Mouse (Mus musculus): ENCODE measurements around the gene 4930562C15Rik. TPM values are rescaled to one million over a fixed set of nuclear protein-coding genes. Genes with fewer than 3 reads are reported as not detected.
A peak's percentile ranks its signal among the peaks of the same experiment; 100 is the strongest.

Gene 4930562C15Rik
- polyA plus RNA-seq, 1 experiment from 2014 or later: not detected

DNA sequence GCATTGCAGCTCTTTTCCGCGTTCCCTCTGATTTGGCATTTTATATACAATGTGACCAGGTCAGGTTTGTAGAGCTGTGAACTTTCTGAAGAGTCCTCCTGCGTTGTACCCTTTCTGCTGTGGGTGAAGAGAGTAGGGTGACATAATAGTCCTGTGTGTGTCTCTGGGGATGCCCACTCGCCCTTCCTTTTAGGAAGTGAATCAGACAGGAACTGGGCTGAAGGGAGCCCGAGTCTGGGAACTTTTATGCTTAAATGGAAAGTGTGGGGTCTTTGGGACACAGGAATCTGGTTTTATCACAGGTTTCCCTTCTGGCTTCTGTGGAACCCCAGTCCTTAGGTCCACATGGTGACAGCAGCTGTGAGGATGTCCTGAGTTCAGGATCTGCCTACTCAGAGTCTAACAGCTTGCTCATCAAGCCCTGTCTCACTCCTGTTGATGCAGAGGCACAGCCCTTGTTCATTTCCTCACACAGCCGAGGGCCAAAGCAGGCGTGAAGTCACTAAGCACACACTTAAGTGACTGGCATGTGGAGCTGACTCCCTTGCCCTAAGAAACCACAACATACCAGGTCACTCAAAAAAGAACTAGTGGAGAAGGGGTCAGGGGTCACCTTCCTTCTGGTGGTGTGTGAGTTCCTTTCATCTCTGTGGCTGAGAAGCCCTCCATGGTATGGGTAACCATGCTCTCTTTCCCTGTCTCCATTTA, 59.1 kb downstream of the 4930562C15Rik start:
- 70% methylated on average over 7 of the region's 7 CpGs for WGBS (ENCODE audit: insufficient replicate concordance)
- DNase-seq (no peak), ATAC-seq (ENCODE audit: low read depth) (no peak)
- Histone ChIP-seq H3K4me3 (replicated peaks) (no peak overlapping the region), H3K9ac (peak overlapping the region; percentile 14; the same call in 1 of the 2 replicates), H3K27ac (peak overlapping the region; percentile 29; the same call in 1 of the 2 replicates), H3K4me1 (replicated peaks) (peaks cover 65% of the 10 kb centered on the region), H3K9me3 (replicated peaks) (no peaks in the 10 kb centered on the region), H3K4me2 (no peak overlapping the region), H3K27me3 (no peaks in the 10 kb centered on the region), H3K36me3 (0 out of 2 replicates have a peak, but pooled peaks cover 2% of the 10 kb centered on the region)

DNA sequence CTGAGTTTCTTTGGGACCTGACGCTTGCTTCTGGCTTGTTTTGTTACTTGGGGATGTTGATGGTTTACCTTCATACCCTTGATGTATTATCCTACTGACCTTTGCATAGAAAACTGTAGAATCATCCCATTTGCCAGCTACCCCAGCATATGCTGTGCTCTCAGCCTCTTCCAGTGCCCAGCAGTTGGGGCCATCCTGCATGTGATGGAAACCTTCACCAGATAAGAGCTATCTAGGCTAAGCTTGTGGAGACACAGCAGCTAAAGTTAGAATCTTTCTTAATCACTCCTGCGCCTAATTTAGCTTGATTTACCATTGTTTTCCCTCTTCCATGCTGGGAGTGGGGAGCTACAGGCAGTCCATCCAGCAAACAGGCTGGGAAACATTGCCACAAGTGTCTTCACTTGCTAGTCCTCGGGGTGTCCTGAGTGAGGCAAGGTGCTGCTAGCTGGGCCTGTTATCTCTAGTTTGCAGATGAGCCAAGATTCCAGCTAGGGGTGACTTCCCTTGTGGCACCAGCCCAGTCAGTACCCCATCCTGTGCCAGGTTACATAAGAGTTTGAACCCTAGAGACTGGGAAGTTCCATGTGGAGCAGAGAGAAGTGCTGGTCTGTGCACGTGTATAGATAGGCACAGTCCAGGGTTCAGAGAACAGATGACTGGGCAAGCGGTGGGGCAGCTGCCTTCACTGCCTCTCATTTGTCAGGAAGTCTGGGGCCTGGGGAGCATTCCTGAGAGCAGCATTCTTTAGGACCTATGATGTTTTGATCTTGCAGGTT, 61.2 kb downstream of the 4930562C15Rik start:
- Histone ChIP-seq H3K4me2 (peak overlapping the region; percentile 47), H3K9me3 (replicated peaks) (no peaks in the 10 kb centered on the region), H3K4me3 (replicated peaks) (no peak overlapping the region), H3K27me3 (no peaks in the 10 kb centered on the region), H3K9ac (peak overlapping the region; percentile 44), H3K4me1 (replicated peaks) (peaks cover 50% of the 10 kb centered on the region), H3K27ac (peak overlapping the region; percentile 78), H3K36me3 (no peaks in the 10 kb centered on the region)
- WGBS (ENCODE audit: insufficient replicate concordance): 19% methylated on average over 5 of the region's 5 CpGs
- DNase-seq: peak; percentile 51
- peak; percentile 89 for ATAC-seq (ENCODE audit: low read depth)

- Histone ChIP-seq H3K4me2 (peak overlapping the region; percentile 47), H3K27ac (peak overlapping the region; percentile 78), H3K9me3 (replicated peaks) (no peaks in the 10 kb centered on the region), H3K27me3 (no peaks in the 10 kb centered on the region), H3K9ac (peak overlapping the region; percentile 44; the same call in 1 of the 2 replicates), H3K36me3 (no peaks in the 10 kb centered on the region), H3K4me1 (replicated peaks) (peaks cover 50% of the 10 kb centered on the region), H3K4me3 (replicated peaks) (no peak overlapping the region)
- 49% methylated on average over 7 of the region's 7 CpGs for WGBS (ENCODE audit: insufficient replicate concordance)
- peak; percentile 27; the same call in 1 of the 2 replicates for ATAC-seq (ENCODE audit: low read depth)
- peak; percentile 15 for DNase-seq
These were observed 62.0 kb downstream of the 4930562C15Rik start for GRCm38 (mm10) chr16:4897146-4897730.

DNA sequence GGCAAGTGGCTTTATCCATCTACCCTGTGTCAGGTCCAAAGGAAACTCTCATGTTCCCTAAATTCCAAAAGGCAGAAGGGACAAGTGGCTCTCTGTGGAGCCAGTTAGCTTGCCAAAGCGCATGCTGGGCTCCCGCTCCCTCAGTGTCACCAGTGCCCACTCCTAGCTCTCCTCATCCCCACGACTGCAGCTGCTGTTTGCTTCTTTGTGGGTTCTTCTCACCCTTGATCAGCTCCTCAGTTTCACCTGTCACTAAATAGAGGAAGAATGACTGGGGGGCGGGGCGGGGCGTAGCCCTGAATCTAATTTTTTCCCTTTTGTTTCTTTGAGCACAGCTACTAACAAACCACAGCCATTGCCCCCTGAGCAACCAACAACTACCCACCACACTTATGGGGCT, 63.7 kb downstream of the 4930562C15Rik start:
- Histone ChIP-seq H3K4me2 (no peak overlapping the region), H3K27ac (no peak overlapping the region), H3K9me3 (replicated peaks) (no peaks in the 10 kb centered on the region), H3K27me3 (no peaks in the 10 kb centered on the region), H3K4me3 (replicated peaks) (no peak overlapping the region), H3K36me3 (no peaks in the 10 kb centered on the region), H3K4me1 (replicated peaks) (peaks cover 64% of the 10 kb centered on the region), H3K9ac (no peak overlapping the region)
- DNase-seq (no peak), ATAC-seq (ENCODE audit: low read depth) (no peak)
- WGBS (ENCODE audit: insufficient replicate concordance): 72% methylated on average over 6 of the region's 6 CpGs

GRCm38 (mm10) chr16:4899711-4900110, 64.5 kb downstream of the 4930562C15Rik start:
- H3K9me3 ChIP-seq (replicated peaks): no peaks in the 10 kb centered on the region
- 72% methylated on average over 2 of the region's 2 CpGs for WGBS (ENCODE audit: insufficient replicate concordance)
- no peak overlapping the region for H3K4me2 ChIP-seq
- H3K36me3 ChIP-seq: no peaks in the 10 kb centered on the region
- H3K27ac ChIP-seq: no peak overlapping the region
- no peak overlapping the region for H3K4me3 ChIP-seq (replicated peaks)
- no peak overlapping the region for H3K9ac ChIP-seq
- no peak for ATAC-seq (ENCODE audit: low read depth)
- no peak for DNase-seq
- H3K27me3 ChIP-seq: no peaks in the 10 kb centered on the region
- H3K4me1 ChIP-seq (replicated peaks): peaks cover 61% of the 10 kb centered on the region

DNA sequence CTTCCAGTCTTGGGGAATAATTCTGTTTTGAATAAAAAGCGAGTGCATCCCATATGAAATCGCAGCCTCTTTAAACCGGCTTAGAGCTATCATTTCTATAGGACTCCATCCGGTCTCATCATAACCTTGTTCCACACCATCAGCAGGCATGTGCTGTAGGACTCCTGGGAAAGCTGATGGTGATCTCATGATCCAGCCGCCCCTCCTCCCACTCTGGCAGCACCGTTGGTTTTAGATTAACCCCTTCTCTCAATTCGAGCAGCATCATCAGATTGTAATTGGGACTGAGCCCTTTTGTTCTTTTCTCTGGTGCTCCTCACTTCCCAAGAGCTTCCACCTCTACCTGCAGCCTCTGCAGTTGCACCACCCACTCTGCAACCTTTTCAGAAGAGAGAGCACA, 66.0 kb downstream of the 4930562C15Rik start:
- Histone ChIP-seq H3K36me3 (no peaks in the 10 kb centered on the region), H3K9me3 (replicated peaks) (no peaks in the 10 kb centered on the region), H3K4me3 (replicated peaks) (no peak overlapping the region), H3K4me2 (no peak overlapping the region), H3K4me1 (replicated peaks) (peaks cover 62% of the 10 kb centered on the region), H3K27ac (no peak overlapping the region), H3K27me3 (no peaks in the 10 kb centered on the region), H3K9ac (no peak overlapping the region)
- DNase-seq: no peak
- ATAC-seq (ENCODE audit: low read depth): no peak
- 68% methylated on average over 7 of the region's 7 CpGs for WGBS (ENCODE audit: insufficient replicate concordance)

GRCm38 (mm10) chr16:4902390-4902789, 67.2 kb downstream of the 4930562C15Rik start:
- no peak overlapping the region for H3K4me2 ChIP-seq
- H3K4me1 ChIP-seq (replicated peaks): peaks cover 58% of the 10 kb centered on the region
- 73% methylated on average over 2 of the region's 2 CpGs for WGBS (ENCODE audit: insufficient replicate concordance)
- ATAC-seq (ENCODE audit: low read depth) (no peak), DNase-seq (no peak)
- no peak overlapping the region for H3K9ac ChIP-seq
- H3K9me3 ChIP-seq (replicated peaks): no peaks in the 10 kb centered on the region
- no peaks in the 10 kb centered on the region for H3K36me3 ChIP-seq
- H3K4me3 ChIP-seq (replicated peaks): no peak overlapping the region
- H3K27me3 ChIP-seq: no peaks in the 10 kb centered on the region
- no peak overlapping the region for H3K27ac ChIP-seq

DNA sequence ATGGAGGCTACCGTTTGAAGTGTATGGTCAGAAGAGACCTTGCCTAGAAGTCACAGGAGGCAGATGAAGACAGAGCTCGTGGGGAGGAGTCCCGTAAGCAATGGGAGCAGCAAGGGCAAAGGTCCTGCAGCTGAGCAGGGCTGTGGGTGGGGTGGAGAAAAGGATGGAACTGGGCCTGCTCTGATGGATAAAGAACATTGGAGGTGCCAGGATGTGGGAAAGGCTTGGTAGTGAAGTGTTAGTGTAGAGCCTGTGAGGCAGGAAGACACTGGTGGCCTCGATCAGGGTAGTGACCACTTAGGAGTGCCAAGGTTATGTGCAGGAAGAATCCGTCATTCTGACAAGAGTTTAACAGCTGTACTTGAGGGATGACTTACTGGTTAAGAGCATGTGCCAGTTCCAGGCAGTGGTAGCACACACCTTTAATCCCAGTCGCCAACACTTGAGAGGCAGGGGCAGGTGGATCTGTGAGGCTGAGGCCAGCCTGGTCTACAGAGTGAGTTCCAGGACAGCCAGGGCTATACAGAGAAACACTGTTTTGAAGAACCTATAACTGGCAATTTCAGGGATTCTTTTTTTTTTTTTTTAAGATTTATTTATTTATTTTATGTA, 68.4 kb downstream of the 4930562C15Rik start:
- Histone ChIP-seq H3K4me2 (no peak overlapping the region), H3K36me3 (no peaks in the 10 kb centered on the region), H3K9me3 (replicated peaks) (no peaks in the 10 kb centered on the region), H3K27me3 (no peaks in the 10 kb centered on the region), H3K4me3 (replicated peaks) (no peak overlapping the region), H3K4me1 (replicated peaks) (peaks cover 63% of the 10 kb centered on the region), H3K27ac (no peak overlapping the region), H3K9ac (no peak overlapping the region)
- WGBS (ENCODE audit: insufficient replicate concordance): 62% methylated on average over 6 of the region's 6 CpGs
- ATAC-seq (ENCODE audit: low read depth) (no peak), DNase-seq (no peak)

- 80% methylated on average over 3 of the region's 3 CpGs for WGBS (ENCODE audit: insufficient replicate concordance)
- Histone ChIP-seq H3K27ac (no peak overlapping the region), H3K36me3 (peaks cover 6% of the 10 kb centered on the region), H3K9me3 (replicated peaks) (no peaks in the 10 kb centered on the region), H3K4me3 (replicated peaks) (no peak overlapping the region), H3K4me2 (no peak overlapping the region), H3K27me3 (no peaks in the 10 kb centered on the region), H3K4me1 (replicated peaks) (peaks cover 56% of the 10 kb centered on the region), H3K9ac (no peak overlapping the region)
- ATAC-seq (ENCODE audit: low read depth) (no peak), DNase-seq (no peak)
These were observed 69.7 kb downstream of the 4930562C15Rik start for GRCm38 (mm10) chr16:4904878-4905277.

DNA sequence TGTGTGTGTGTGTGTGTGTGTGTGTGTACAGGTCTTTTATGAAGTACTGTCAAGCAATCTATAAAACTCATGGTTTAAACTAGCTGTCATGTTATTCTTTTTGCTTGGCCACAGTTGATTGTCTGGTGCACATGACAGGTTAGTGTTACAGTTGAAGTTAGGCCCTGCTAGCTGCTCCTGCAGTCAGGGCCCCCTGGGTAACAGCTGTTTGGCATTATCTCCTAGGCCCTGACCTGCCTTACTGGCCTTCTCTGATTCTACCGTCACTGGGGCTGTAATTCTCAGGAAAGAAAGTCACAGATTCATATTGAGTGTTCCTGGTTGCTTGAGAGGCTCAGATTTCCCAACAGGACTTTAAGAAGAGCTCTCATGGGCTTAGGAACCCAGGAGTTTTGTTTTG, 70.4 kb downstream of the 4930562C15Rik start:
- H3K4me2 ChIP-seq: no peak overlapping the region
- no peaks in the 10 kb centered on the region for H3K9me3 ChIP-seq (replicated peaks)
- H3K27ac ChIP-seq: no peak overlapping the region; the same call in 1 of the 2 replicates
- peaks cover 12% of the 10 kb centered on the region for H3K36me3 ChIP-seq
- no peak for ATAC-seq (ENCODE audit: low read depth)
- WGBS (ENCODE audit: insufficient replicate concordance): 17% methylated on average over 1 of the region's 1 CpGs
- peaks cover 56% of the 10 kb centered on the region for H3K4me1 ChIP-seq (replicated peaks)
- no peak overlapping the region for H3K4me3 ChIP-seq (replicated peaks)
- H3K9ac ChIP-seq: no peak overlapping the region
- no peaks in the 10 kb centered on the region for H3K27me3 ChIP-seq
- DNase-seq: no peak

- Histone ChIP-seq H3K9ac (no peak overlapping the region), H3K27ac (no peak overlapping the region), H3K36me3 (peaks cover 21% of the 10 kb centered on the region), H3K4me2 (no peak overlapping the region), H3K9me3 (replicated peaks) (no peaks in the 10 kb centered on the region), H3K4me3 (replicated peaks) (no peak overlapping the region), H3K4me1 (replicated peaks) (peaks cover 56% of the 10 kb centered on the region), H3K27me3 (no peaks in the 10 kb centered on the region)
- ATAC-seq (ENCODE audit: low read depth) (no peak), DNase-seq (no peak)
These were observed 71.3 kb downstream of the 4930562C15Rik start for GRCm38 (mm10) chr16:4906559-4906958.

Data from liver, embryonic 13.5 days (tissue).